Mouse (Mus musculus): ENCODE results near the gene Cfap44.

- TF ChIP-seq POLR2AphosphoS2 (IDR thresholded peaks at IDR 0.05; ENCODE audit: insufficient read length, low read depth) (no peak), E2F4 (IDR thresholded peaks at IDR 0.05; ENCODE audit: insufficient read depth) (no peak), TCF3 (IDR thresholded peaks at IDR 0.05; ENCODE audit: insufficient read length, low read depth) (no peak), POLR2A (IDR thresholded peaks at IDR 0.05; ENCODE audit: insufficient read length, low read depth) (no peak), MAX (IDR thresholded peaks at IDR 0.05; ENCODE audit: low read depth) (no peak), MYOD1 (IDR thresholded peaks at IDR 0.05; ENCODE audit: control insufficient read depth in 1 of 3, insufficient read length in 2 of 3, low read depth in 2 of 3) (no peak), USF1 (IDR thresholded peaks at IDR 0.05; ENCODE audit: low read depth) (no peak), MYOG (IDR thresholded peaks at IDR 0.05; ENCODE audit: control insufficient read depth in 1 of 3, insufficient read depth in 1 of 3, insufficient read length in 2 of 3, low read depth in 2 of 3) (no peak)
Observed at GRCm38 (mm10) chr16:44458826-44459225, 64.2 kb downstream of the Cfap44 start.
